Mouse (Mus musculus) lung, adult 2 months (tissue): ENCODE measurements around the gene Col4a1. TPM values are rescaled to one million over a fixed set of nuclear protein-coding genes. Genes with fewer than 3 reads are reported as not detected.

Experiments
- DNase-seq: peaks from one replicate; pipeline ENCODE4 v3.0.0; 2022
- H3K4me1 ChIP-seq: fragments of 200-500 bp; 2 replicates; pipeline ENCODE4 v1.6.1; 2011; ENCODE audit warnings: low read length; ENCODE audit not compliant: control insufficient read depth, insufficient read depth
- H3K4me3 ChIP-seq: fragments of 200-500 bp; replicated peaks from 2 replicates; pipeline ENCODE3; 2011; ENCODE audit warnings: low read depth, mild to moderate bottlenecking, control low read depth, low read length; ENCODE audit errors: extremely low read depth
- CTCF ChIP-seq: fragments of 200-500 bp; IDR thresholded peaks from 2 replicates; pipeline ENCODE4 v1.5.1; 2011; ENCODE audit warnings: mild to moderate bottlenecking, low read length, control low read depth; ENCODE audit not compliant: insufficient read depth
- POLR2A ChIP-seq: fragments of 200-500 bp; IDR thresholded peaks from 2 replicates; pipeline ENCODE4 v1.6.1; 2011; ENCODE audit warnings: low read depth, mild to moderate bottlenecking, control low read depth, low read length, borderline replicate concordance; ENCODE audit errors: extremely low read depth
- whole genome bisulfite sequencing: fragments of 180-500 bp; shearing (Covaris S2); methylation state at CpG from one replicate; pipeline ENCODE4 v1.1.7; 2018; 5-methylcytosine and 5-hydroxymethylcytosine counted together
- polyA plus RNA-seq: library from polyadenylated mRNA; depleted of rRNA; stranded (reverse); fragments of >200 nt; gene quantifications from 2 replicates; pipeline ENCODE4 v1.2.3, GENCODE M21; 2012

Col4a1 gene
- polyA plus RNA-seq, 1 experiment, result 556 TPM

DNA sequence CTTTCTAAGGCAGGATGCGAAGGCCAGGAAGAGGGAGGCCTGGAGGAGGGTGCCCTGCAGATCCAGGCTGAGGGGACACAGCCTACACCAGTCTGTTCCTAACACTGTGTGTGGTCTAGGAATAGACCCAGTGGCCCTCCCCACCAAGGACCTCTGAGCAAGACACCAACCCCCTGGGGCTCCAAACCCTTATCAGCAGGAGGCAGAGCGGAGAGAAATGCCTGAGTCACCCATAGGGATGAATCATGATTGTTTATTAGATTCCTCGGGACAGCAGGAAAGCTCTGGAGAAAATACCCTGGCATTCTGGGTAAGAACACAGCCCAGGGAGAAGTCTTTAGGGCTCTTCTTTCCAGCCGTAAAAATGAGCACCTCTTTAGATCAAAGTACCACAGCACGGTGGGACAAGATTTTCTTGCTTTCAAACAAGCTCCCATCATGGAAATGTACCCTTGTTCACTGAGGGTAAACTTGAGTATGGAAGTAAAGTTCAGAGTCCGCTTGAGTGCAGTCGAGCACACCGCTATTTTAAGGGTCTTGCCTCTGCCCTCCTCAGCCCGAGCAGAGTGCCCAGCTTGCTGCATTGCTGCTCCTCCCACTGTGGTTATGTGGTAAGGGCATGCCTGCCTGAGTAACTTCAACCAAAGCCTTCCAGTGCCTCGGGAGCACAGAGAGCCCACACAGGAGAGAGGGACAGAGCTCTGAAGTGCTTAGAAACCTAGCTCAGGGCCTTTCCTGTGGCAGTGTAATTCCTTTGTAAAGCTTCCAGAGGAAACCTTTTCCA lies 52.6 kb downstream of the Col4a1 start:
- Histone ChIP-seq H3K4me1 (peaks cover 49% of the 10 kb centered on the region), H3K4me3 (no peak overlapping the region)
- WGBS, result 23% methylated on average over 10 of the region's 10 CpGs
- no peak for TF ChIP-seq CTCF
- no peak for TF ChIP-seq POLR2A
- peak; percentile 17 for DNase-seq

DNA sequence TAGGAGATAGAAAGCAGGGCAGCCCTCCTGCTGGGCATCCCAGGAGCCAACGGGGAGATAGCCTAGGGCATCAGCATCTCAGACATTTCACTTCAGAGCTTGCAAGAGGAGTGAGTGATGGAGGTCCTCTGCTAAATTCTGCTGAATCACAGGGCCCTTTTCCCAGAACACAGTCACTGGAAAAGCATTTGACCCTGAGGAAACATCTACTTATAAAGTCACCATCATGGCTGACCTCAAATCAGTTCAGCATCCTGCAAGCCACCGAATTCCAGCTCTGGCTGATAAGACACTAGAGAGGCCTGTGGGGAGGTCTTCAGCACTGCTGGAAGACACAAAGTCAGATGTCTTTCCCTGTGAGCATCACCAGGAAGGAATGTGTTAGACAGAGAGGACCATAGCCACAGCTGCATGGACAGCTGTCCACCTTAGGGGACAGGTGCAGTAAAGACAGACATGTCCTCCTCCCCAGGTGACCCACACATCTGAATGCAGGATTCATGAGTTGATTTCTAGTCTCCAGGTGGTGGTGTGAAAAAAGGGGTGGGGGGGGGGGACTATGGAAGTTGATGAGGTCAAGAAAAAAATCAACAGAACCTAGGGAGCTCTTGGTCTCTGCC lies 54.0 kb downstream of the Col4a1 start:
- no peak for DNase-seq
- H3K4me3 ChIP-seq, result no peak overlapping the region
- peaks cover 54% of the 10 kb centered on the region for H3K4me1 ChIP-seq
- 37% methylated on average over 2 of the region's 2 CpGs for WGBS
- no peak for TF ChIP-seq CTCF
- no peak for TF ChIP-seq POLR2A

DNA sequence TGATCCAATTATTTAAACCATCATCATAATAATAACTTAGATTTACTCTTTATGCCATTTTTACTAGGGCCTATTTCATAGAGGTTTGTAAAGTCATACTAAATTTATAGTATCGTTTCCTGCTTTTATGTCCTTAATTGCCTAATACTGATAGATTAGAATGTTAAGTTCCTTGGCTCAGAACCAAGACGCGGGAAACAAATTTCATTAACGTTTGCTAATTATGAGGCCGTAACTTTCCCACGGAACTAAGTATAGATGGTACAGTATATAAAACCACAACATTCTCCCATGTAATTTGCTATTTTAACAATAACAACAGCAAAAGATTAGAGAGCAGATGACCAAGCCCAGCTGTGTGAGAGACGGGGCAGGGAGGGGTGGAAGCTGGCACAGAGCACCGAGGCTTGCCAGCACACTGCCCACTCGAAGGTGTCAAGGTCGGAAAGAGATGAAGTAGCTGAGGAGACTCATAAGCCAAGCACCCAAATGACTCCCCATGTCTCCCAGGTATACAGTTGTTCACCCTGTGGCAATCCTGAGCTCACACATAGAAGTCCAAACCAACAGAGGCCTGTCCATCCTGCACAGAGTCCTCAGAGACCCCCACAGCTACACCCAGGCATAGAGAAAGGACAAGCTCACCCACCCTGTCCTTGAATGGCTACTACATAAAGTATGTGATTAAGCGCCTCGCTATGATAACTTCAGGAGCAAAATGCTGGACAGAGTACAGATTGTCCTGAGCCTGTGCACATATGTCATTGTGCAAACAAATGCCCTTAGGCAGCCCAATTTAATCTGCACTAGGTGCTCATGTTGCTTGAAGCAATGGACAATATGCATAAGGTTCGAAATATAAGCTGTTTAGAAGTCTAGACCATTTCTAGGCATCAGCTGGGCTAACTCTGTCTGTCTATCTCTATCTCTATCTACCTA lies 55.3 kb downstream of the Col4a1 start:
- WGBS, result 37% methylated on average over 13 of the region's 13 CpGs
- TF ChIP-seq POLR2A (no peak), CTCF (no peak)
- Histone ChIP-seq H3K4me1 (peaks cover 51% of the 10 kb centered on the region), H3K4me3 (no peak overlapping the region)
- peak; percentile 9 for DNase-seq

DNA sequence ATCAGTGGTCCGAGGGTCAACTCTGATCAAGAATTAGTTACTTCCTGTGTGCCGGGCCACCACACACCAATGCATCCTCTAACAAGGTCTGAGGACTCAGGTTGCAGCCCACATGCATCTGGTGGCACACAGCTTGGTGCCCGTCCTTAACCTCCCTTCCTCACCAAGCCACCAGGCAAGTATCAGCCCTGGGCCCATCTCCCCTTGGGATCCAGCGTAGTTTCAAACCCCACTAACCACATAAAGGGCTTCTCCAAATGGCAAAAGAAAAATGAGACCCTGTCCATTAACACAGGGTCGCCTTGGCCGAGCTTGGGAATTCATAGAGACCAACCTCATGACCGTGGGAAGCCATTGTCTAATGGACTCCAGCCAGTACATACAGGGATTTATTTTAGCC lies 56.2 kb downstream of the Col4a1 start:
- Histone ChIP-seq H3K4me1 (peaks cover 47% of the 10 kb centered on the region), H3K4me3 (no peak overlapping the region)
- TF ChIP-seq POLR2A, result no peak
- TF ChIP-seq CTCF, result no peak
- no peak for DNase-seq
- 69% methylated on average over 7 of the region's 7 CpGs for WGBS

DNA sequence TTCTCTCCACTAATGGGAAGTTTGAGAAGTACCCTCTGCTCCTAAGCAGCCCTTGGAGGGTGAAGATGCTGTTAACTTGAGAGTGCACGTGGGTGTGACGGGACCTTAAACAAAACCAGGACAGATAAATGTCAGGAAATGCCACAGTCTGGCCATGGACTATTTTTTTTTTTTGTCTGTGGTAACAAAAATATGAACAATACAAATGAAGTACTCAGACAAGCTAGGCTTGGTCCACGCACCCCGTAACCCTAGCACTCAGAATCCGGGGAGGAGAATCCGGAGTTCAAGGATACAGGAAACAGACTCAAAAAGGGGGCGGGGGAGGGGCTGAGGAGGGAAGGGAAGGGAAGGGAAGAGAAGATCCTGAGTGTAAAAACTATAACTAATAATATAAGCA lies 56.9 kb downstream of the Col4a1 start:
- H3K4me1 ChIP-seq, result peaks cover 44% of the 10 kb centered on the region
- 58% methylated on average over 7 of the region's 7 CpGs for WGBS

DNA sequence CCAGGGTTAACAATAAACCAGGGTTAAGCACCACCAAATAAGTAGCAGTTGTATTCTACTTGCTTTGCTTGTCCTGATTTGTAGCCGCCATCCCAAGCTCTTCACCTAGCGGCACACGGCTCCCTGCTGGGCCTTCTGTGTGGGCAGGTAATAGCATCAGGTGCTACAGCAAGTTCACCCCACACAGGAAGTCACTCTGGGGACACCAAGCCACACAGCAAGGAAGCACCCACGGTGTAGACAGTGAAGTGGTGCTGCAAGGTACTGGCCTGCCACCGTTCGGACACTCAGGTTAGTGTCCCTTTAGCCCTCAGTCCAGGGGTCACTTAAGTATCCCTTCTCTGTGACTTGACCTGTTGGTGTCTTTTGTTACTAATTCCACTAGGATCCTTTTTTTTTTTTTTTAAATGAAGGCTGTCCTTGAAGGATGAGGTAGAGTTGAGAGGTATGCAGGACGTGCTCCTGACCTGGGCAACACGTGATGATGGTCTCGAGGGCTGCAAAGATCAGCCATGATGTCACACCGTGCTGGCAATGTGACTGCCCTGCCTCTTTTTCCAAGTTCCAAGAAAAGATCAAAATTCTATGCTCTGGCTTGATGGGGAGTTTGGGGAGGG lies 57.6 kb downstream of the Col4a1 start:
- TF ChIP-seq CTCF (no peak), POLR2A (no peak)
- H3K4me1 ChIP-seq, result peaks cover 43% of the 10 kb centered on the region
- DNase-seq, result no peak
- H3K4me3 ChIP-seq, result no peak overlapping the region
- WGBS, result 66% methylated on average over 10 of the region's 10 CpGs

More for the DNA sequence above, 56.9 kb downstream of the Col4a1 start:
- TF ChIP-seq CTCF (no peak), POLR2A (no peak)
- DNase-seq, result no peak
- H3K4me3 ChIP-seq, result no peak overlapping the region

DNA sequence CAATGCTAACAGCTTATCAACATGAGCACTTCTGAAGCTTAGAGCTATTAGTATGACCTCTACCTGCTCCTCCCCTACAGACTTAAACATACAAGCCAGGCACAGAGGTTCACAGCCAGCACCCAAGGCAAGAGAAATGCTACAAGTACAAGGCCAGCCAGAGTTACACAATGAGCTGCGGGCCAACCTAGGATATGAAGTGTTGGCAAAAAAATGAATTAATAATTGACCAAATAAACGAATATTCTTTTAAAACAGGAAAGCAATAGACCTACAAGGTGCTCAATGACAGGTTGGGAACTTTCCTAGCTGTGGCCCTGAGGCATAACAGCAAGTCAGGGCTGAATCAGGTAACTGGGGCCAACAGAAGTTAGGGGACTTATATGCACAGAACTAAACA lies 58.1 kb downstream of the Col4a1 start:
- no peak for DNase-seq
- Histone ChIP-seq H3K4me3 (no peak overlapping the region), H3K4me1 (peaks cover 41% of the 10 kb centered on the region)
- TF ChIP-seq CTCF, result no peak
- TF ChIP-seq POLR2A, result no peak
- 35% methylated on average over 2 of the region's 2 CpGs for WGBS

DNA sequence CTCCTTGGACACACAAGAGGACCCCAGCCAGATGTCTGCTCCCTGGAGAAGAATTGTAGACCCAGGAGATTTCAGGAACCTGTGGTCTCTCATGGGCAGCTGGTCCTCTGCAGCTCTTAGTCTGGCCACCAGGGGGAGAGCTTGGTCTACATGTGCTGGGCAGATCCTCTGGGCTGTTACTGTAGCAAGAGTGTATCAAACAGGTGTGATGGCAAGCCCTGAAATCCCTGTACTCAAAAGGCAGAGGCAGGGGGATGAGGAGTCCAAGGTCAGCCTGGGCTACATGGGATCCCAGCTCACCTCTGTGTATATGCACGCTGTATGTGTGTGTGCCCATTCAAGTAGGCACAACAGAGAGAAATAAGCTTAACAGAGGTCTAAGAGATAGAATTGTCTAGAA lies 59.1 kb downstream of the Col4a1 start:
- DNase-seq, result peak; percentile 85
- WGBS, result 82% methylated on average over 1 of the region's 1 CpGs
- Histone ChIP-seq H3K4me1 (peaks cover 46% of the 10 kb centered on the region), H3K4me3 (no peak overlapping the region)
- TF ChIP-seq CTCF (peak; percentile 98), POLR2A (no peak)

DNA sequence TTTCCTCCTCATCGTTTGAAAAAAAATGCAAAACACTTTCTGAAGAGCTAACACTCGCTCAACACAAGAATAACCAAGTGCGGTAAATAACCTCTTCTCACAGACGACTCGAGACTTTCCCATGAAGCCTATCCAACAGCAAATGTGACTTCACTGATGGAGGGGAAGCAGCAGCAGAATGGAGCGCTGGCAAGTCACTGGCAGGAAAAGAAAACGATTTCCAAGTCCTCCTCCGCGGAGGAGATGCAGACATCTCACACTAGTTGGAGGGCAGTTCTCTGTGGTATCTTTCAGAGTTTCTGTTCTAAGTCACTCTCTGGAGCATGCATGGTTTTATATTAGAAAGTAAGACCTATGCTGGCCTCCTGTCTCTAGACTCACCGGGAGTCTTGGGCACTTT lies 59.6 kb downstream of the Col4a1 start:
- DNase-seq, result no peak
- Histone ChIP-seq H3K4me1 (peaks cover 42% of the 10 kb centered on the region), H3K4me3 (no peak overlapping the region)
- 56% methylated on average over 10 of the region's 10 CpGs for WGBS
- TF ChIP-seq POLR2A (no peak), CTCF (no peak)
